Mouse (Mus musculus) kidney, postnatal 0 days (tissue): ENCODE measurements around the gene B3gnt8. TPM values are rescaled to one million over a fixed set of nuclear protein-coding genes. Genes with fewer than 3 reads are reported as not detected.

Experiments
- ATAC-seq: fragments of 200-750 bp; cut with Nextera tagmentation; replicated peaks from 2 replicates; pipeline ENCODE4 v1.8.0; 2017; ENCODE audit warnings: low read depth, moderate number of reproducible peaks, moderate TSS enrichment, moderate library complexity; ENCODE audit not compliant: low FRiP score
- DNase-seq: peaks from one replicate; pipeline ENCODE4 v3.0.0-alpha.2; 2016; ENCODE audit warnings: low spot score
- H3K27ac ChIP-seq: fragments of 300-500 bp; sonication (generic); 2 replicates; pipeline ENCODE4 v1.5.1; 2014; ENCODE audit warnings: mild to moderate bottlenecking
- H3K27me3 ChIP-seq: fragments of 300-500 bp; sonication (generic); 2 replicates; pipeline ENCODE4 v1.6.1; 2014; ENCODE audit warnings: low read length, mixed read lengths; ENCODE audit not compliant: insufficient read depth
- H3K36me3 ChIP-seq: fragments of 300-500 bp; sonication (generic); 2 replicates; pipeline ENCODE4 v1.6.1; 2014; ENCODE audit warnings: low read length, mixed read lengths; ENCODE audit not compliant: insufficient read depth
- H3K4me1 ChIP-seq: fragments of 300-500 bp; sonication (generic); replicated peaks from 2 replicates; pipeline ENCODE4 v1.6.1; 2014; ENCODE audit warnings: antibody characterized with exemption, low read length, mixed read lengths; ENCODE audit not compliant: insufficient read depth
- H3K4me2 ChIP-seq: fragments of 300-500 bp; sonication (generic); 2 replicates; pipeline ENCODE4 v1.6.1; 2014; ENCODE audit warnings: mild to moderate bottlenecking, low read length, moderate library complexity, mixed read lengths
- H3K4me3 ChIP-seq: fragments of 300-500 bp; sonication (generic); replicated peaks from 2 replicates; pipeline ENCODE4 v1.5.1; 2014; ENCODE audit warnings: low read depth, low read length
- H3K9ac ChIP-seq: fragments of 300-500 bp; sonication (generic); 2 replicates; pipeline ENCODE4 v1.6.1; 2014; ENCODE audit warnings: low read depth, low read length
- H3K9me3 ChIP-seq: fragments of 300-500 bp; sonication (generic); replicated peaks from 2 replicates; pipeline ENCODE4 v1.6.1; 2016; ENCODE audit warnings: low read length, inconsistent platforms, mixed read lengths
- CTCF ChIP-seq: IDR thresholded peaks from 2 replicates; pipeline ENCODE4 v1.5.1; 2016; ENCODE audit warnings: antibody characterized with exemption, low read depth, mild to moderate bottlenecking, moderate library complexity
- WGBS: fragments of 180-500 bp; shearing (Covaris S2); extraction: QIAGEN DNeasy Blood & Tissue Kit; methylation state at CpG from one replicate; pipeline ENCODE4 v1.1.7; 2014; 5-methylcytosine and 5-hydroxymethylcytosine counted together
- polyA plus RNA-seq: library from polyadenylated mRNA; unstranded; fragments of >200 nt; fragmentation: Nextera tagmentation; extraction: Ambion mirVana; gene quantifications from 2 replicates; pipeline ENCODE4 v1.2.1, GENCODE M21; 2015

The B3gnt8 gene
- polyA plus RNA-seq, 1 experiment from 2014 or later = 9.3 TPM

- no peaks in the 10 kb centered on the region for H3K9me3 ChIP-seq
- no peak overlapping the region for H3K4me2 ChIP-seq
- 79% methylated on average over 10 of the region's 10 CpGs for WGBS
- no peaks in the 10 kb centered on the region; the same call in 1 of the 2 replicates for H3K36me3 ChIP-seq
- H3K27me3 ChIP-seq = no peaks in the 10 kb centered on the region
- no peak overlapping the region for H3K4me3 ChIP-seq
- ATAC-seq = no peak
- H3K4me1 ChIP-seq = 0 out of 2 replicates have a peak, but pooled peaks cover 6% of the 10 kb centered on the region
- no peak overlapping the region for H3K9ac ChIP-seq
- DNase-seq = no peak
- no peak for TF ChIP-seq CTCF
- no peak overlapping the region for H3K27ac ChIP-seq
These were observed 8.9 kb upstream of the B3gnt8 start for GRCm38 (mm10) chr7:25617376-25618160.

GRCm38 (mm10) chr7:25618865-25619721, 7.4 kb upstream of the B3gnt8 start, which contains the start of gene Dmac2:
TSS of gene Dmac2 (plus strand) at chr7:25619414.
- H3K9me3 ChIP-seq = no peaks in the 10 kb centered on the region
- peaks cover 3% of the 10 kb centered on the region; the same call in 1 of the 2 replicates for H3K36me3 ChIP-seq
- H3K4me2 ChIP-seq = peak within 1 kb of the TSS; percentile 53
- H3K4me3 ChIP-seq = peak within 1 kb of the TSS; percentile 55
- ATAC-seq (peak; percentile 86), DNase-seq (peak; percentile 96)
- peak within 1 kb of the TSS; percentile 87 for H3K27ac ChIP-seq
- no peak; the same call in 1 of the 2 replicates for TF ChIP-seq CTCF
- peak within 1 kb of the TSS; percentile 53 for H3K9ac ChIP-seq
- 1% methylated on average over 53 of the region's 53 CpGs for WGBS
- H3K4me1 ChIP-seq = 0 out of 2 replicates have a peak, but pooled peaks cover 6% of the 10 kb centered on the region
- H3K27me3 ChIP-seq = no peaks in the 10 kb centered on the region

- ATAC-seq (no peak), DNase-seq (no peak)
- Histone ChIP-seq H3K4me2 (peak overlapping the region; percentile 53), H3K4me1 (0 out of 2 replicates have a peak, but pooled peaks cover 6% of the 10 kb centered on the region), H3K27ac (peak overlapping the region; percentile 87), H3K9me3 (no peaks in the 10 kb centered on the region), H3K4me3 (peak overlapping the region; percentile 55), H3K9ac (peak overlapping the region; percentile 53), H3K36me3 (peaks cover 3% of the 10 kb centered on the region; the same call in 1 of the 2 replicates), H3K27me3 (no peaks in the 10 kb centered on the region)
- TF ChIP-seq CTCF = no peak
- WGBS = 14% methylated on average over 5 of the region's 5 CpGs
These were observed 6.8 kb upstream of the B3gnt8 start for GRCm38 (mm10) chr7:25619722-25619991.

GRCm38 (mm10) chr7:25620101-25620500, 6.4 kb upstream of the B3gnt8 start:
- no peak for DNase-seq

GRCm38 (mm10) chr7:25620751-25621150, 5.7 kb upstream of the B3gnt8 start:
- H3K4me2 ChIP-seq = no peak overlapping the region
- no peak overlapping the region for H3K27ac ChIP-seq
- 87% methylated on average over 11 of the region's 11 CpGs for WGBS
- H3K4me1 ChIP-seq = 0 out of 2 replicates have a peak, but pooled peaks cover 6% of the 10 kb centered on the region
- H3K9ac ChIP-seq = no peak overlapping the region
- ATAC-seq = no peak
- no peak for TF ChIP-seq CTCF
- H3K4me3 ChIP-seq = no peak overlapping the region
- no peaks in the 10 kb centered on the region for H3K27me3 ChIP-seq
- H3K9me3 ChIP-seq = no peaks in the 10 kb centered on the region
- peaks cover 8% of the 10 kb centered on the region; the same call in 1 of the 2 replicates for H3K36me3 ChIP-seq
- no peak for DNase-seq

More at GRCm38 (mm10) chr7:25620101-25620500, 6.4 kb upstream of the B3gnt8 start:
- Histone ChIP-seq H3K4me2 (peak overlapping the region; percentile 53), H3K27ac (peak overlapping the region; percentile 87; the same call in 1 of the 2 replicates), H3K9ac (0 out of 2 replicates have a peak overlapping the region, but pooled peaks have one; percentile 53), H3K27me3 (no peaks in the 10 kb centered on the region), H3K36me3 (peaks cover 6% of the 10 kb centered on the region; the same call in 1 of the 2 replicates), H3K4me1 (0 out of 2 replicates have a peak, but pooled peaks cover 6% of the 10 kb centered on the region), H3K9me3 (no peaks in the 10 kb centered on the region), H3K4me3 (peak overlapping the region; percentile 55)
- WGBS = 84% methylated on average over 5 of the region's 5 CpGs
- no peak for ATAC-seq
- TF ChIP-seq CTCF = no peak

- no peak overlapping the region for H3K9ac ChIP-seq
- no peak for TF ChIP-seq CTCF
- H3K9me3 ChIP-seq = no peaks in the 10 kb centered on the region
- H3K27me3 ChIP-seq = no peaks in the 10 kb centered on the region
- DNase-seq (no peak), ATAC-seq (no peak)
- H3K4me2 ChIP-seq = no peak overlapping the region
- H3K27ac ChIP-seq = no peak overlapping the region
- 0 out of 2 replicates have a peak, but pooled peaks cover 12% of the 10 kb centered on the region for H3K4me1 ChIP-seq
- peaks cover 8% of the 10 kb centered on the region; the same call in 1 of the 2 replicates for H3K36me3 ChIP-seq
- H3K4me3 ChIP-seq = no peak overlapping the region
- WGBS = 88% methylated on average over 11 of the region's 11 CpGs
These were observed 2.5 kb upstream of the B3gnt8 start for GRCm38 (mm10) chr7:25623857-25624370.
